Mouse (Mus musculus) kidney, postnatal 14 days (tissue): Measurements from ENCODE around the gene Palld.

Experiments used
- DNase-seq: peaks from one replicate; pipeline ENCODE4 v3.0.0; 2022; ENCODE audit warnings: mixed read lengths

Gene Palld

GRCm38 (mm10) chr8:61682902-61683301, 219.6 kb downstream of the Palld start:
- DNase-seq = no peak

GRCm38 (mm10) chr8:61681217-61681616, 221.3 kb downstream of the Palld start:
- DNase-seq = peak; percentile 22

- DNase-seq = peak; percentile 45
Measured at GRCm38 (mm10) chr8:61677227-61677626, 225.3 kb downstream of the Palld start.

- DNase-seq = no peak
Measured at GRCm38 (mm10) chr8:61671151-61671550, 231.3 kb downstream of the Palld start.

GRCm38 (mm10) chr8:61670376-61670775, 232.1 kb downstream of the Palld start:
- DNase-seq = no peak

- no peak for DNase-seq
Measured at GRCm38 (mm10) chr8:61666919-61667318, 235.6 kb downstream of the Palld start.

- peak; percentile 67 for DNase-seq
Measured at GRCm38 (mm10) chr8:61665021-61665420, 237.5 kb downstream of the Palld start.

- no peak for DNase-seq
Measured at GRCm38 (mm10) chr8:61664162-61664561, 238.3 kb downstream of the Palld start.

- no peak for DNase-seq
Measured at GRCm38 (mm10) chr8:61662829-61663228, 239.7 kb downstream of the Palld start.

GRCm38 (mm10) chr8:61661611-61662010, 240.9 kb downstream of the Palld start:
- DNase-seq = no peak

- DNase-seq = no peak
Measured at GRCm38 (mm10) chr8:61660961-61661360, 241.5 kb downstream of the Palld start.

GRCm38 (mm10) chr8:61651955-61652354, 250.5 kb downstream of the Palld start:
- no peak for DNase-seq

GRCm38 (mm10) chr8:61646195-61646835, 256.2 kb downstream of the Palld start:
- DNase-seq = no peak

- no peak for DNase-seq
Measured at GRCm38 (mm10) chr8:61645642-61646041, 256.8 kb downstream of the Palld start.

GRCm38 (mm10) chr8:61643215-61643614, 259.3 kb downstream of the Palld start:
- DNase-seq = no peak

- DNase-seq = peak; percentile 52
Measured at GRCm38 (mm10) chr8:61642358-61642847, 260.1 kb downstream of the Palld start.

- no peak for DNase-seq
Measured at GRCm38 (mm10) chr8:61639596-61639995, 262.9 kb downstream of the Palld start.

- DNase-seq = peak; percentile 30
Measured at GRCm38 (mm10) chr8:61639008-61639407, 263.5 kb downstream of the Palld start.

GRCm38 (mm10) chr8:61637736-61638135, 264.8 kb downstream of the Palld start:
- DNase-seq = no peak

- no peak for DNase-seq
Measured at GRCm38 (mm10) chr8:61634811-61635210, 267.7 kb downstream of the Palld start.

GRCm38 (mm10) chr8:61632331-61632730, 270.2 kb downstream of the Palld start:
- no peak for DNase-seq

- DNase-seq = no peak
Measured at GRCm38 (mm10) chr8:61629631-61629968, 272.9 kb downstream of the Palld start.

- no peak for DNase-seq
Measured at GRCm38 (mm10) chr8:61628938-61629630, 273.4 kb downstream of the Palld start.

- no peak for DNase-seq
Measured at GRCm38 (mm10) chr8:61626246-61626952, 276.1 kb downstream of the Palld start.
